ENCODE assay signal across 21 mouse cellular contexts in the genomic region with DNA sequence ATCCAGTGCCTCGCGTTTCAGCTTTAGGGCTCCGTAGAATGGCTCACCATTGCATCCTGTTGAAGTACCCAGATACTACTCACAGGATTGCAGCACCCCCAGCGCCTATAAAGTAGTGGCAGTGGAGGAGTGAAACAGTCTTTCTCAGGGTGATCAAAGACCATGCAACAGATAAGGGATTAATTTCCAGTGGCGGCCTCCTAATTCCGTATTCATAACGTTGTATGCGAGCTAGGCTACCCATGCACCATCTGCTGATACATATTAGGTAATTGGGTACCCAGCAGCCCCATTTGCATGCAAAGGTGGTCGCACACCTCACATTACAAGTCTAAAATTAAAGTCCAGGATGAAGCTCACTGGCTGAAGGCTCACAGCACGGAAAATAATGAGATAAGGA. TPM values are rescaled to one million over a fixed set of nuclear protein-coding genes. Genes with fewer than 3 reads are reported as not detected.
DNase-seq lines count a peak whose midpoint lies in the region; ATAC-seq and TF ChIP-seq lines count a peak whose summit lies in the region.
"Had no signal": no experiment of that assay in that cellular context is flagged by ENCODE, and none has a peak within 500 bp of the region (broad histone marks: within the 10 kb centered on the region; RNA-seq: fewer than 3 reads in every experiment).

No protein-coding gene starts in this region.

- no peaks in the 10 kb centered on the region for H3K36me3 ChIP-seq in forebrain, embryonic 14.5 days (ENCODE audit: control insufficient read depth, insufficient read depth, low read length)
- H3K36me3 ChIP-seq in forebrain, postnatal 0 days (ENCODE audit: insufficient read depth) = no peaks in the 10 kb centered on the region
- no peaks in the 10 kb centered on the region for H3K36me3 ChIP-seq in midbrain, embryonic 14.5 days (ENCODE audit: control insufficient read depth, insufficient read depth, low read length)
- H3K36me3 ChIP-seq in midbrain, embryonic 10.5 days = no peaks in the 10 kb centered on the region
- H3K36me3 ChIP-seq in midbrain, embryonic 16.5 days (ENCODE audit: control insufficient read depth, insufficient read depth, low read length) = no peaks in the 10 kb centered on the region
- H3K36me3 ChIP-seq: forebrain, embryonic 10.5 days; hindbrain, embryonic 10.5 days; hindbrain, embryonic 13.5 days had no signal

- H3K27ac ChIP-seq in forebrain, embryonic 14.5 days (ENCODE audit: low read depth, low read length) = no peak overlapping the region
- H3K27ac ChIP-seq in forebrain, postnatal 0 days (ENCODE audit: low read depth, low read length) = no peak overlapping the region
- peak overlapping the region; percentile 6; the same call in 1 of the 2 replicates for H3K27ac ChIP-seq in midbrain, embryonic 14.5 days (replicated peaks; ENCODE audit: low read depth, low read length)
- no peak overlapping the region for H3K27ac ChIP-seq in midbrain, embryonic 10.5 days (replicated peaks)
- H3K27ac ChIP-seq in midbrain, embryonic 16.5 days (ENCODE audit: low read length) = no peak overlapping the region
- H3K27ac ChIP-seq: forebrain, embryonic 10.5 days; forebrain, embryonic 13.5 days; hindbrain, embryonic 10.5 days; hindbrain, embryonic 13.5 days had no signal

- peak; percentile 46; the same call in 1 of the 2 replicates for ATAC-seq in forebrain, embryonic 14.5 days
- ATAC-seq in forebrain, postnatal 0 days = no peak
- ATAC-seq in midbrain, embryonic 14.5 days (ENCODE audit: low FRiP score, low TSS enrichment) = no peak
- peak; percentile 67 for ATAC-seq in midbrain, embryonic 16.5 days
- ATAC-seq: activated CD4-positive, CD25-positive, alpha-beta regulatory T cell, adult 4 months; forebrain, embryonic 13.5 days; hindbrain, embryonic 16.5 days had no signal

- H3K9me3 ChIP-seq in forebrain, embryonic 14.5 days (replicated peaks; ENCODE audit: control insufficient read depth, low read length) = no peaks in the 10 kb centered on the region
- no peaks in the 10 kb centered on the region for H3K9me3 ChIP-seq in forebrain, postnatal 0 days (ENCODE audit: low read length)
- no peaks in the 10 kb centered on the region for H3K9me3 ChIP-seq in midbrain, embryonic 14.5 days (ENCODE audit: control insufficient read depth, low read length)
- no peaks in the 10 kb centered on the region for H3K9me3 ChIP-seq in midbrain, embryonic 10.5 days (replicated peaks)
- no peaks in the 10 kb centered on the region for H3K9me3 ChIP-seq in midbrain, embryonic 16.5 days (replicated peaks; ENCODE audit: control insufficient read depth, low read length, poor library complexity, severe bottlenecking)
- H3K9me3 ChIP-seq: forebrain, embryonic 10.5 days; forebrain, embryonic 13.5 days; hindbrain, embryonic 10.5 days; hindbrain, embryonic 13.5 days had no signal

- no peak overlapping the region for H3K9ac ChIP-seq in forebrain, embryonic 14.5 days (ENCODE audit: low read length)
- no peak overlapping the region for H3K9ac ChIP-seq in forebrain, postnatal 0 days
- H3K9ac ChIP-seq in midbrain, embryonic 14.5 days (replicated peaks; ENCODE audit: low read length) = no peak overlapping the region
- no peak overlapping the region for H3K9ac ChIP-seq in midbrain, embryonic 16.5 days (ENCODE audit: low read depth, low read length)
- H3K9ac ChIP-seq: forebrain, embryonic 13.5 days; hindbrain, embryonic 13.5 days had no signal

- H3K4me1 ChIP-seq in forebrain, embryonic 14.5 days (ENCODE audit: control insufficient read depth, insufficient read depth, low read length) = no peaks in the 10 kb centered on the region
- no peaks in the 10 kb centered on the region for H3K4me1 ChIP-seq in forebrain, postnatal 0 days (ENCODE audit: insufficient read depth)
- peaks cover 9% of the 10 kb centered on the region for H3K4me1 ChIP-seq in midbrain, embryonic 14.5 days (ENCODE audit: control insufficient read depth, insufficient read depth, low read length)
- peaks cover 6% of the 10 kb centered on the region; the same call in 1 of the 2 replicates for H3K4me1 ChIP-seq in midbrain, embryonic 10.5 days
- no peaks in the 10 kb centered on the region; the same call in 1 of the 2 replicates for H3K4me1 ChIP-seq in midbrain, embryonic 16.5 days (ENCODE audit: control insufficient read depth, insufficient read depth, low read length)
- H3K4me1 ChIP-seq: forebrain, embryonic 10.5 days; hindbrain, embryonic 10.5 days had no signal

- no peak overlapping the region for H3K4me2 ChIP-seq in forebrain, embryonic 14.5 days (ENCODE audit: low read length)
- H3K4me2 ChIP-seq in forebrain, postnatal 0 days (ENCODE audit: low read depth) = no peak overlapping the region
- H3K4me2 ChIP-seq in midbrain, embryonic 14.5 days (ENCODE audit: low read length) = no peak overlapping the region
- H3K4me2 ChIP-seq in midbrain, embryonic 16.5 days (ENCODE audit: low read length) = no peak overlapping the region
- H3K4me2 ChIP-seq: forebrain, embryonic 13.5 days; heart, embryonic 11.5 days; hindbrain, embryonic 13.5 days had no signal

- peak; percentile 15 for DNase-seq in forebrain, embryonic 14.5 days (ENCODE audit: low spot score)
- DNase-seq in forebrain, postnatal 0 days = no peak
- DNase-seq in midbrain, embryonic 14.5 days = peak; percentile 62
- no peak for DNase-seq in midbrain, embryonic 10.5 days (ENCODE audit: low spot score)
- no peak for DNase-seq in spleen, postnatal 14 days (ENCODE audit: low spot score in 2 of 2)
- DNase-seq: adrenal gland, adult 8-10 months; adrenal gland, postnatal 25 days; cerebellum, adult 18-20 months; cerebellum, adult 9-10 months; cerebellum, postnatal 14 days; gastrocnemius, postnatal 10 days; gastrocnemius, postnatal 36 days had no signal

- no peak for TF ChIP-seq CTCF in forebrain, postnatal 0 days (IDR thresholded peaks at IDR 0.05; ENCODE audit: low read depth)

- 78% methylated on average over 10 of the region's 10 CpGs for WGBS in forebrain, embryonic 14.5 days
- WGBS in forebrain, postnatal 0 days = 78% methylated on average over 10 of the region's 10 CpGs
- WGBS in midbrain, embryonic 14.5 days = 46% methylated on average over 10 of the region's 10 CpGs
- 87% methylated on average over 10 of the region's 10 CpGs for WGBS in midbrain, embryonic 10.5 days
- 49% methylated on average over 10 of the region's 10 CpGs for WGBS in midbrain, embryonic 16.5 days

- H3K4me3 ChIP-seq in forebrain, embryonic 14.5 days (ENCODE audit: low read depth, low read length) = no peak overlapping the region
- H3K4me3 ChIP-seq in forebrain, postnatal 0 days (ENCODE audit: low read depth, low read length) = no peak overlapping the region
- no peak overlapping the region for H3K4me3 ChIP-seq in midbrain, embryonic 14.5 days (replicated peaks; ENCODE audit: low read depth, low read length)
- H3K4me3 ChIP-seq in midbrain, embryonic 10.5 days = no peak overlapping the region
- no peak overlapping the region for H3K4me3 ChIP-seq in midbrain, embryonic 16.5 days (ENCODE audit: low read depth, low read length)
- H3K4me3 ChIP-seq: forebrain, embryonic 10.5 days; forebrain, embryonic 13.5 days; hindbrain, embryonic 10.5 days; hindbrain, embryonic 13.5 days had no signal

- no peaks in the 10 kb centered on the region for H3K27me3 ChIP-seq in forebrain, embryonic 14.5 days (replicated peaks; ENCODE audit: control insufficient read depth, insufficient read depth, low read length)
- H3K27me3 ChIP-seq in forebrain, postnatal 0 days (ENCODE audit: insufficient read depth, low read length) = no peaks in the 10 kb centered on the region
- no peaks in the 10 kb centered on the region for H3K27me3 ChIP-seq in midbrain, embryonic 14.5 days (ENCODE audit: control insufficient read depth, insufficient read depth, low read length)
- H3K27me3 ChIP-seq in midbrain, embryonic 10.5 days (ENCODE audit: low read depth, poor library complexity, severe bottlenecking) = no peaks in the 10 kb centered on the region
- no peaks in the 10 kb centered on the region for H3K27me3 ChIP-seq in midbrain, embryonic 16.5 days (ENCODE audit: control insufficient read depth, insufficient read depth, low read depth, low read length)
- H3K27me3 ChIP-seq: forebrain, embryonic 13.5 days; hindbrain, embryonic 13.5 days had no signal

RNA-seq across cellular contexts. Expression of a gene that starts 21.4 kb away (rescaled TPM):
- polyA plus RNA-seq in forebrain, embryonic 14.5 days (2014; fragmentation: Nextera tagmentation; extraction: Ambion mirVana) = 0.33 and 0.45 TPM in 2 replicates
- total RNA-seq in forebrain, postnatal 0 days (2014; rRNA removed) = 0.33 and 0.54 TPM in 2 replicates
- polyA plus RNA-seq in forebrain, postnatal 0 days (2015; fragmentation: Nextera tagmentation; extraction: Ambion mirVana) = 0.45 and 0.97 TPM in 2 replicates
- polyA plus RNA-seq in midbrain, embryonic 14.5 days (2014; fragmentation: Nextera tagmentation; extraction: Ambion mirVana) = 1.5 TPM in 1 of 2 replicates, not detected in the other
- 0.16 TPM in 1 of 2 replicates, not detected in the other for polyA plus RNA-seq in midbrain, embryonic 10.5 days (2016; fragmentation: Nextera tagmentation; extraction: Ambion mirVana)
- 0.32 TPM in 1 of 2 replicates, not detected in the other for polyA plus RNA-seq in midbrain, embryonic 16.5 days (2015; fragmentation: Nextera tagmentation; extraction: Ambion mirVana)
- total RNA-seq: ES-E14 had no signal
- polyA plus RNA-seq: forebrain, embryonic 10.5 days had no signal

RNA-seq across cellular contexts. Expression of a gene that starts 50.5 kb away (rescaled TPM):
- 68.3 and 100 TPM in 2 replicates for polyA plus RNA-seq in forebrain, embryonic 14.5 days (2014; fragmentation: Nextera tagmentation; extraction: Ambion mirVana)
- 10.0 and 12.4 TPM in 2 replicates for total RNA-seq in forebrain, postnatal 0 days (2014; rRNA removed)
- polyA plus RNA-seq in forebrain, postnatal 0 days (2015; fragmentation: Nextera tagmentation; extraction: Ambion mirVana) = 77.7 and 90.2 TPM in 2 replicates
- 87.6 and 101 TPM in 2 replicates for polyA plus RNA-seq in midbrain, embryonic 14.5 days (2014; fragmentation: Nextera tagmentation; extraction: Ambion mirVana)
- polyA plus RNA-seq in midbrain, embryonic 10.5 days (2016; fragmentation: Nextera tagmentation; extraction: Ambion mirVana) = 102 and 114 TPM in 2 replicates
- 79.3 and 90.1 TPM in 2 replicates for polyA plus RNA-seq in midbrain, embryonic 16.5 days (2015; fragmentation: Nextera tagmentation; extraction: Ambion mirVana)

Comparison
In these comparisons a context has a peak if more than half of its experiments do, and no peak if none do; other contexts are left out.
1. ATAC-seq: peak in forebrain, embryonic 14.5 days (single experiment) and midbrain, embryonic 16.5 days (single experiment); none in forebrain, postnatal 0 days (single experiment) and midbrain, embryonic 14.5 days (single experiment).
2. DNase-seq: peak in forebrain, embryonic 14.5 days (single experiment) and midbrain, embryonic 14.5 days (single experiment); none in forebrain, postnatal 0 days (single experiment), midbrain, embryonic 10.5 days (single experiment) and spleen, postnatal 14 days (0 of 2).